Mouse (Mus musculus): ENCODE measurements around the gene Rcc1l.

- no peak for TF ChIP-seq EP300 (IDR thresholded peaks at IDR 0.05; ENCODE audit: insufficient read depth, low read depth, low read length)
- no peak for TF ChIP-seq POLR2A (IDR thresholded peaks at IDR 0.05; ENCODE audit: insufficient read depth, low read length)
Observed at GRCm38 (mm10) chr5:134101883-134102282, 74.7 kb downstream of the Rcc1l start.

All from ES-Bruce4 (cell line).